20 mouse cellular contexts compared by ENCODE assay signal in the genomic region with DNA sequence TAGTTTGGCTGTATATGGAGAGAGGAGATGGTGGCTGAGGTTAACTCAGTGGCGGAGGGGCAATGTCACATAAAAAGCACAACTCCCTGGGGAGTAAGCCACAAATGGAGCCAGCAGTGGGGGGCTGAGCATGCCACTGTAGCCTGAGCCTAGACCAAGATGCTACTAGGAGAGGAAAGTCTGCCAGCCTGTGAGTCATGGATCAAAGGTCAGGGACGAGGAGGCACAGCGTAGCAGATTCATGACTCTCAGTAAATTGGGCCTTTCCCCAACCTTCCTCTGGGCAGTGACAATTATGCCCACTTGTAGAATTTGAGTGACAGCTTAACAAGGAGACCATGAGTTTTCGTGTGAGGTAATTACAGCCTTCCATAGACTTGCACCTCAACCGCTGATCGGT. TPM values are rescaled to one million over a fixed set of nuclear protein-coding genes. Genes with fewer than 3 reads are reported as not detected.
DNase-seq lines count a peak whose midpoint lies in the region; ATAC-seq and TF ChIP-seq lines count a peak whose summit lies in the region.
"Had no signal": no experiment of that assay in that cellular context is flagged by ENCODE, and none has a peak within 500 bp of the region (broad histone marks: within the 10 kb centered on the region; RNA-seq: fewer than 3 reads in every experiment).

No protein-coding gene starts in this region.

- peak; percentile 33 to 69 for DNase-seq in adrenal gland, adult (ENCODE audit: inconsistent age in 2 of 2, low spot score in 1 of 2)
- DNase-seq in adrenal gland, adult 18-20 months (ENCODE audit: low spot score in 2 of 2) = no peak
- peak; percentile 29 for DNase-seq in kidney, adult 2 months
- DNase-seq in kidney, postnatal 10 days = no peak
- DNase-seq in midbrain, embryonic 10.5 days (ENCODE audit: low spot score) = peak; percentile 19
- DNase-seq in midbrain, embryonic 14.5 days = no peak
- DNase-seq: cerebellum, adult 11-12 months; cerebellum, postnatal 14 days; gastrocnemius, adult 2 months; heart, postnatal 36 days; lung, postnatal 4 days; right cerebral cortex, adult 18-20 months; right cerebral cortex, postnatal 4 days; thymus, postnatal 25 days had no signal

- no peak for ATAC-seq in midbrain, embryonic 14.5 days (ENCODE audit: low FRiP score, low TSS enrichment)
- no peak for ATAC-seq in midbrain, embryonic 16.5 days
- ATAC-seq: forebrain, embryonic 14.5 days had no signal

- H3K36me3 ChIP-seq in kidney, adult 2 months (ENCODE audit: control insufficient read depth, insufficient read depth, low read length) = no peaks in the 10 kb centered on the region
- H3K36me3 ChIP-seq in midbrain, embryonic 10.5 days = no peaks in the 10 kb centered on the region
- H3K36me3 ChIP-seq in midbrain, embryonic 14.5 days (ENCODE audit: control insufficient read depth, insufficient read depth, low read length) = no peaks in the 10 kb centered on the region
- no peaks in the 10 kb centered on the region for H3K36me3 ChIP-seq in midbrain, embryonic 16.5 days (ENCODE audit: control insufficient read depth, insufficient read depth, low read length)
- H3K36me3 ChIP-seq: embryonic facial prominence, embryonic 15.5 days; heart, embryonic 15.5 days; hindbrain, embryonic 15.5 days; neural tube, embryonic 15.5 days had no signal

- H3K27me3 ChIP-seq in kidney, adult 2 months (replicated peaks; ENCODE audit: control insufficient read depth, insufficient read depth, low read length) = no peaks in the 10 kb centered on the region
- no peaks in the 10 kb centered on the region for H3K27me3 ChIP-seq in midbrain, embryonic 10.5 days (ENCODE audit: low read depth, poor library complexity, severe bottlenecking)
- no peaks in the 10 kb centered on the region for H3K27me3 ChIP-seq in midbrain, embryonic 14.5 days (ENCODE audit: control insufficient read depth, insufficient read depth, low read length)
- no peaks in the 10 kb centered on the region for H3K27me3 ChIP-seq in midbrain, embryonic 16.5 days (ENCODE audit: control insufficient read depth, insufficient read depth, low read depth, low read length)
- H3K27me3 ChIP-seq: embryonic facial prominence, embryonic 15.5 days; heart, embryonic 15.5 days; hindbrain, embryonic 15.5 days; neural tube, embryonic 15.5 days had no signal

- H3K4me1 ChIP-seq in kidney, adult 2 months (ENCODE audit: control insufficient read depth, insufficient read depth, low read length) = no peaks in the 10 kb centered on the region
- peaks cover 33% of the 10 kb centered on the region for H3K4me1 ChIP-seq in midbrain, embryonic 10.5 days
- no peaks in the 10 kb centered on the region for H3K4me1 ChIP-seq in midbrain, embryonic 14.5 days (ENCODE audit: control insufficient read depth, insufficient read depth, low read length)
- 0 out of 2 replicates have a peak, but pooled peaks cover 2% of the 10 kb centered on the region for H3K4me1 ChIP-seq in midbrain, embryonic 16.5 days (ENCODE audit: control insufficient read depth, insufficient read depth, low read length)
- H3K4me1 ChIP-seq: embryonic facial prominence, embryonic 15.5 days; neural tube, embryonic 15.5 days had no signal

- H3K4me3 ChIP-seq in kidney, adult 2 months (ENCODE audit: insufficient read depth, low read depth, low read length) = no peak overlapping the region
- 0 out of 2 replicates have a peak overlapping the region, but pooled peaks have one; percentile 5 for H3K4me3 ChIP-seq in midbrain, embryonic 10.5 days
- H3K4me3 ChIP-seq in midbrain, embryonic 14.5 days (replicated peaks; ENCODE audit: low read depth, low read length) = no peak overlapping the region
- no peak overlapping the region for H3K4me3 ChIP-seq in midbrain, embryonic 16.5 days (ENCODE audit: low read depth, low read length)
- H3K4me3 ChIP-seq: embryonic facial prominence, embryonic 15.5 days; gastrocnemius, adult 2 months; heart, embryonic 15.5 days; hindbrain, embryonic 15.5 days; neural tube, embryonic 15.5 days had no signal

- no peak overlapping the region for H3K27ac ChIP-seq in kidney, adult 2 months (ENCODE audit: insufficient read depth, low read depth, low read length)
- H3K27ac ChIP-seq in midbrain, embryonic 10.5 days (replicated peaks) = peak overlapping the region; percentile 69
- no peak overlapping the region for H3K27ac ChIP-seq in midbrain, embryonic 14.5 days (replicated peaks; ENCODE audit: low read depth, low read length)
- no peak overlapping the region for H3K27ac ChIP-seq in midbrain, embryonic 16.5 days (ENCODE audit: low read length)
- H3K27ac ChIP-seq: embryonic facial prominence, embryonic 15.5 days; gastrocnemius, adult 2 months; heart, embryonic 15.5 days; hindbrain, embryonic 15.5 days; neural tube, embryonic 15.5 days had no signal

- WGBS in kidney, adult 2 months = 65% methylated on average over 6 of the region's 6 CpGs
- WGBS in midbrain, embryonic 10.5 days = 52% methylated on average over 6 of the region's 6 CpGs
- 38% methylated on average over 6 of the region's 6 CpGs for WGBS in midbrain, embryonic 14.5 days
- 56% methylated on average over 6 of the region's 6 CpGs for WGBS in midbrain, embryonic 16.5 days

- no peaks in the 10 kb centered on the region for H3K9me3 ChIP-seq in midbrain, embryonic 10.5 days (replicated peaks)
- H3K9me3 ChIP-seq in midbrain, embryonic 14.5 days (ENCODE audit: control insufficient read depth, low read length) = no peaks in the 10 kb centered on the region
- H3K9me3 ChIP-seq in midbrain, embryonic 16.5 days (replicated peaks; ENCODE audit: control insufficient read depth, low read length, poor library complexity, severe bottlenecking) = peaks cover 3% of the 10 kb centered on the region; the same call in 1 of the 2 replicates
- H3K9me3 ChIP-seq: embryonic facial prominence, embryonic 15.5 days; heart, embryonic 15.5 days; hindbrain, embryonic 15.5 days; neural tube, embryonic 15.5 days had no signal

- no peak overlapping the region for H3K4me2 ChIP-seq in midbrain, embryonic 14.5 days (ENCODE audit: low read length)
- no peak overlapping the region for H3K4me2 ChIP-seq in midbrain, embryonic 16.5 days (ENCODE audit: low read length)
- H3K4me2 ChIP-seq: embryonic facial prominence, embryonic 15.5 days; heart, embryonic 15.5 days; hindbrain, embryonic 15.5 days; neural tube, embryonic 15.5 days had no signal

- TF ChIP-seq POLR2A in kidney, adult 2 months (IDR thresholded peaks at IDR 0.05; ENCODE audit: low read depth, low read length) = no peak

- H3K9ac ChIP-seq in midbrain, embryonic 14.5 days (replicated peaks; ENCODE audit: low read length) = no peak overlapping the region
- no peak overlapping the region for H3K9ac ChIP-seq in midbrain, embryonic 16.5 days (ENCODE audit: low read depth, low read length)
- H3K9ac ChIP-seq: embryonic facial prominence, embryonic 15.5 days; heart, embryonic 15.5 days; hindbrain, embryonic 15.5 days; neural tube, embryonic 15.5 days had no signal

- TF ChIP-seq CTCF in kidney, adult 2 months (conservative IDR thresholded peaks at IDR 0.05; ENCODE audit: insufficient read depth, insufficient read length, low read depth, low read length) = no peak

RNA-seq across cellular contexts. Expression of a gene that starts 33.7 kb away (rescaled TPM):
- total RNA-seq in adrenal gland, adult 18-20 months (2021) = 10 to 100 TPM; 20.4 to 29.2 TPM
- 5.2 and 5.9 TPM in 2 replicates for polyA plus RNA-seq in kidney, adult 2 months (2012; rRNA removed)
- polyA plus RNA-seq in midbrain, embryonic 10.5 days (2016; fragmentation: Nextera tagmentation; extraction: Ambion mirVana) = 5.2 and 6.1 TPM in 2 replicates
- polyA plus RNA-seq in midbrain, embryonic 14.5 days (2014; fragmentation: Nextera tagmentation; extraction: Ambion mirVana) = 16.3 and 18.7 TPM in 2 replicates
- polyA plus RNA-seq in midbrain, embryonic 16.5 days (2015; fragmentation: Nextera tagmentation; extraction: Ambion mirVana) = 30.7 and 31.5 TPM in 2 replicates

Comparison
In these comparisons a context has a peak if more than half of its experiments do, and no peak if none do; other contexts are left out.
1. DNase-seq: peak in adrenal gland, adult (2 of 2), kidney, adult 2 months (single experiment) and midbrain, embryonic 10.5 days (single experiment); none in adrenal gland, adult 18-20 months (0 of 2), kidney, postnatal 10 days (single experiment) and midbrain, embryonic 14.5 days (single experiment).